Mouse (Mus musculus) heart, adult 18-20 months (tissue): Measurements from ENCODE around the gene Psmc4. TPM values are rescaled to one million over a fixed set of nuclear protein-coding genes. Genes with fewer than 3 reads are reported as not detected.

Source experiments
- DNase-seq, 2 experiments: peaks; one replicate each; pipeline ENCODE4 v3.0.0; 2021 to 2022; ENCODE audit warnings: mixed read lengths in 1 of 2
- long read RNA-seq, 2 experiments: library from polyadenylated mRNA; stranded (forward); transcript quantifications; one replicate each; pipeline ENCODE4 v2.0.0; 2021
- total RNA-seq, 2 experiments: library from RNA; stranded (reverse); gene quantifications; 2 replicates each; pipeline ENCODE4 v1.2.3; 2021

The Psmc4 gene
- 10 to 100 TPM; 85.2 to 87.3 TPM for total RNA-seq
- long read RNA-seq, experiment 1, transcript Psmc4-201 (11 exons, 1,440 nt): major isoform, 96 of 105 reads
- long read RNA-seq, experiment 1, partial matches to known transcripts: 5 of 105 reads
- long read RNA-seq, experiment 1, other reads (novel, unspliced or antisense): 4 of 105 reads
- long read RNA-seq, experiment 2, transcript Psmc4-201 (11 exons, 1,440 nt): major isoform, 57 of 72 reads
- long read RNA-seq, experiment 2, partial matches to known transcripts: 11 of 72 reads
- long read RNA-seq, experiment 2, other reads (novel, unspliced or antisense): 4 of 72 reads

DNA sequence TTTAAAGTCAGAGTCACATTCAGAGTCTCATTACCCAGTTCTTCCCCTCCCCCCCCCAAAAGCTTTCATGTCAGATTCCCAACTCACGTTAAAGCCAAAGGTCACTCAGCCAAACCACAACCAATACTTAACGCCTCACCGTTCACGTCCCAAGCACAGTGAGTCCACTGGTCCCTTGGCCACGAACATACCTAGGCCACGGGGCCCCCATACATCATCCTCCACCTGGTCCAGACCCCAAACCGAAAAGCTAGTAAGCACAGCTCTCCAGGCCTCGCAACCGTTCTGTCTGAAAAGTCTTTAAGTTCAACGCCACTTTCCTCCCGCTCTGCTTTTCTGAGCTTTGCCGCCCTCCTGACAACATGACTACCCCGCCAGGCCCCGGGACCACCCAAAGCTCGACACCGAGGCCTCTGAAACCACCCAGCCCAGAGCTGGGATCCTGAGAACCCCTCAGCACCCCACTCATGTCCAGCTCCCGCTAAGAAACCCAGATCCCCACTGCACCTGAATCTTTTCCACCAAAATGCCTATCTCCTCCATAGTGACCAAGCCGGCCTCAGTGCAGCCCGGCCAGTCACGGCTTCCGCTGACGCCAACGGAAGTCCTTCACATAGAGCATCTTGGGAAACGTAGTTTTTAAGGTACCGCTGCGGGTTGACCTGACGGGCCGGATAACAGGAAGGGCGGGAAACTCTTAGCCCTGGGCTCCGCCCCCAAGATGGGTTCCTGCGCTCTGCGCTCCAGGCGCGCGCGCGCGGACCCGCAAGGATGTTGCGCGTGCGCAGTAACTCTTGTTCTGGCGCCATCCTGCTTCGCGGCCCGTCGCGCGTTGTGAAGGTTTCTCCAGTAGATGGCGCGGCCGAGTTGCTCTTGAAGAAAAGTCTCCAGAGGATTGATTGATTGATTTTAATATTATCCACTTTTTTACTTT lies at the start of gene Psmc4:
Psmc4 (minus strand) TSS at position 626 of the 934 bp plus-strand sequence.
- DNase-seq: peak; percentile 98 to 99

GRCm38 (mm10) chr7:28099101-28099500 lies 49.2 kb upstream of the Psmc4 start:
- DNase-seq: no peak

GRCm38 (mm10) chr7:28093541-28093940 lies 43.6 kb upstream of the Psmc4 start:
- no peak for DNase-seq

- no peak for DNase-seq
Observed at GRCm38 (mm10) chr7:28086236-28086635, 36.3 kb upstream of the Psmc4 start.

DNA sequence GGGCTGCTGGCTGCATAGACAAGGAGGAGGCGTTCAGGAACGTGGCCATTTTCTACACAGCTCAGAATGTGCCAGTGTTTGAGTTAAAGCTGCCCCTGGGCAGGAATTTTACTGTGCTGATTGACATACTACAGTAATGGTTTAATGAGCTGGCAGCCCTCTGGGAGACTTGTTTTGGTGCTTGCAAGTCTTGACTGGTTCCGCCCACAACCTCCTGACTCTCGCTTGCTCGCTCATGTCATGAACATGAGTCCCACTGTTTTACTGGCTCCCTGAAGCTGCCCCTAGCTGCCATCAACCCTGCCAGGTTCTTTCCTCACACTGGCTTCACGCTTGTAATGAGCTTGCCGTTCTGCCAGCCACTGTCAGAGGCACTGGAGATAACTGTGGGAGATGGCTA lies 34.3 kb upstream of the Psmc4 start:
- DNase-seq: no peak

DNA sequence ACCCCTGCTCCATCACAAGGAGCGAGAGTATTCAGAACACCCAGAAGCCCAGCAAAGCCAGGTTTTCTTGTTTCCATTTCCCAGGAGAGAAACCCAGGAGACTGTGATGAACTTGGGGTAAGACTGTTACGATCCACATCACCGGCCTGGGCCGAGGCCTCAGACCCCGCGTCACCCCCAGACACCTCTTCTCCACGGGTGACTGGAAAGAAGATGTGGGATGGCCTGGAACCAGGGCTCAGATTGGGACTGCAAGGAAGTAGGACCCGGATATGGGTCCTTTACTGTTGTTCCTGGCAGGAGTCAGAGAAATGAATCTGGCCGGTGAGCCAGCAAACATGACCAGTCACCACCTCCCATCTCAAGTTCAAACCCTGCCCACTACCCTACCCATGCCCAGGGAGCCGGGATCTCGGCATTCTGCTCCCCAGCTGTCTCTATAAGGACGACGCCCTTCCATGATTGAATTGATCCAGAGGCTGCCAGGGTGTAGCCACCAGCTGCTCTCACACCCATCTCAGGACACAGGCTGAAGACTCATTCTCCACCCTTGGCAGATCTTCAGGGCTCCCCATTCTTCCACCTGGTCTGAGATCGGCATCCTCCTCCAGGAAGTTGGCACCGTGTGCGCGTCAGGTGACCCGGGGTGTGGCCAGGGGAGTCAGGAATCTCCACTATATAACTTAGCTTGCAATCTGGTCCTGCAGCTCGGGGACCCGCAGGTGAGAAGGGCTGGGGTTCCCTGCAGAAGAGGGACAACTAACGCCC lies 20.8 kb upstream of the Psmc4 start, which contains the start of gene Fcgbp:
Fcgbp (plus strand) TSS at position 706 of the 768 bp plus-strand sequence.
- no peak for DNase-seq

GRCm38 (mm10) chr7:28069546-28070172 lies 19.8 kb upstream of the Psmc4 start:
- no peak for DNase-seq

GRCm38 (mm10) chr7:28068661-28069060 lies 18.8 kb upstream of the Psmc4 start:
- no peak for DNase-seq

GRCm38 (mm10) chr7:28059972-28060371 lies 10.1 kb upstream of the Psmc4 start:
- DNase-seq: no peak

DNA sequence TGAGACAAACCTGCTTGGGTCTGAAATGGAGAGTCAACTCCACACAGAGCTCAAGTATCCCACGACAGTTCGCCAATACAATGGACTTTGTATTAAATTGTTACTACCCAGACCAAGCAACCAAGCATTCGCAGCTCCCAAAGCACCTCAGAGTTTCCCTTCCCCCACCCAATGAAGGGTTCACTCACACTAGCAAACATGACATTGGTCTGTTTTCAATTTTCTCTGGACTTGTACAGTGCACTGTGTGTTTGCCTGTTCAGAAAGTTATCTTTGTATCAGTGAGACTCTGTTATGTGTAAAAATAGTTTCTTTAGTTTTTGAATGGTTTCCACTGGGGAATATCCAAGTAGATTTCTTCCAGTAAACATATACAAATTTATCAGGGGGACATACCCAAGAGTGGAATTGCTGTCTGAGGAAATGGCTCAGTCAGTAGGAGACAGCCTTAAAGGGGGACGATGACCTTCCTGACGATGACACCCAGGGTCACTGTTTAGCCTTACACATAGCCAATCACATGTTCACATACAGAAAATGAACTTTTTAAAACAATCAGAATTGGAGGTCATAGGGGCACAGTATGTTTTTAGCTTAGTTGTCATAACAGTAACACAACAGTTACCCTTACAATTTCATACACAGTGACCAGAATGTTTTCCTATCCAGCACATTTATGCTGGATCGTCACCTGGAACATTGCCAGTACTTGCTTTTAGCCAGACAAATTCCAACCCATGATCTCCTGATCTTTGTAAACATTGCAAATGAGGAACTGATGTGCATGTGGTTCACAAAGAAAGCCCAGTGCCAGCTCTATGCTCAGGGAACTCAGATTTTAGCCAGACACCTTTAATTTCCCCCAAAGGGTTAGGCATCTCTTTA lies 3.4 kb upstream of the Psmc4 start:
- DNase-seq: peak in 1 of 2 experiments; percentile 21

DNA sequence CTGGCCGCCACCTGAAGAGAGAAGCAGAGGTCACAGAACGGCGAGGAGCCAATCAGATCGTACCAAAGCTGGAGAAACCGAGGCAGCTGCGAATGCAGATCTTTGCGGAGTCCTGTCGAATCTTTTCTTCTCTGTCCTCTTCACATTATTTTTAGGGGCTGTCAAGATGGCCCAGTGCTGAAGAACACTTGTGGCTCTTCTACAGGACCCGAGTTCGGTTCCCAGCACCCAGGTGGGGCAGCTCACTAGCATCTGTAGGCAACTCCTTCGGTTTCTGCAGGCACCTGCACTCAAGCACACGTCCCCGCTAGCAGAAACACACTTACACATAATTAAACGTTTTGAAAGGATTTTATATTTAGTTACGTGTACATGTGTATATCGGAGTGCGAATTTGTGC lies 683 bp upstream of the Psmc4 start:
- DNase-seq: no peak

GRCm38 (mm10) chr7:28044524-28044923 lies 5.4 kb downstream of the Psmc4 start:
- no peak for DNase-seq

- no peak for DNase-seq
Observed at GRCm38 (mm10) chr7:28014445-28014810, 35.5 kb downstream of the Psmc4 start.

GRCm38 (mm10) chr7:28013549-28014444 lies 36.1 kb downstream of the Psmc4 start, which contains the start of gene Zfp850:
Gene Zfp850 (minus strand): TSS chr7:28014115.
- peak; percentile 76 to 86 for DNase-seq

DNA sequence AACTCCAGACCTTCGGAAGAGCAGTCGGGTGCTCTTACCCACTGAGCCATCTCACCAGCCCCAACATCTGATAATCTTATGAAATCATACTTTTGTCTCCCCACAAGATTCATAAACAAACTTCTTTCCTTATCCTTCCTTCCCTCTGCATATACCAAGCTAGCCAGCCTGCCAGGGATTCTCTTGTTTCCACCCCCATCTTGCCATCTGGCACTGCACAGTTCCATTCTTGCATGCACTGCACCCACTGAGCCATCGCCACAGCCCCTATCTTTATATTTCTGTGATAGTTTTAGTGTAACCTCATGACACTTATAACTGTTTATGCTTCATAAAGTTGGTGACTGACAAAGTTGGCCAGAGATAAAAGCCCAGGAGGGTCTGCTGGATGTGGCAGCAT lies 39.6 kb downstream of the Psmc4 start:
- DNase-seq: no peak
